Mouse (Mus musculus) ES-E14 (cell line): ENCODE results near the gene Arsb.

ENCODE experiments used
- CHD2 ChIP-seq: IDR thresholded peaks from 2 replicates; pipeline ENCODE4 v1.6.1; 2014; ENCODE audit warnings: mild to moderate bottlenecking, low read depth, low read length, inconsistent platforms
- HCFC1 ChIP-seq: IDR thresholded peaks from 2 replicates; pipeline ENCODE4 v1.6.1; 2012; ENCODE audit warnings: low read length, inconsistent platforms, borderline replicate concordance; ENCODE audit not compliant: insufficient read depth
- MAFK ChIP-seq: IDR thresholded peaks from 2 replicates; pipeline ENCODE4 v1.6.1; 2014; ENCODE audit warnings: mild to moderate bottlenecking, low read depth, low read length, inconsistent platforms; ENCODE audit not compliant: insufficient read depth
- ZC3H11A ChIP-seq: IDR thresholded peaks from 2 replicates; pipeline ENCODE4 v1.6.1; 2012; ENCODE audit warnings: low read depth, mild to moderate bottlenecking, inconsistent platforms, low read length, borderline replicate concordance
- ZNF384 ChIP-seq: IDR thresholded peaks from 2 replicates; pipeline ENCODE4 v1.6.1; 2012; ENCODE audit warnings: low read depth, low read length, inconsistent platforms

DNA sequence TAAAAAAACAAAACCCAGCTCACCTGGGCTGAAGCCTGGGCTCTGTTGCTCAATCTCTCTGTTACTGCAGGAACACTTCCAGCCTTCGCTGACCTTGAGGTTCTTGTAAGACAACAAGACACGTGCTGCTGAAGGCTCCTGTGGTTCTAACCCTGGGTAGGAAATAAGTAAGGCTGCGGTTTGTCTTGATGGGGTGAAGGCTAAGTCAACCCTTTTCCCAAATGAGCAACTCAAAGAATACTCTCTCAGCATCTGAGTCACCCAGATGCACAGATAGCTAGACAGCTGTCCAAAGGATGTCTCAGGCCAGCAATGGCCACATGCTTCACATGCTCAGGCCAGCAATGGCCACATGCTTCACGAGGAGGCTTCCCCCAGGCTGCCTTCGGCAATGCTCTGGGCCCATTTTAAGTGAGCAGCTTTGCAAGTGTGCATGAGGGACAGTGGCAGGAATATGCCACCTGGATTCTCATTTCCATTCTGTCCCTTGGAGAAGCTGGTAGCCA lies 36.2 kb upstream of the Arsb start:
- TF ChIP-seq ZC3H11A (no peak), ZNF384 (no peak), HCFC1 (no peak), MAFK (no peak), CHD2 (no peak)
